14 mouse cellular contexts compared by ENCODE assay signal in genomic region chr1:192650586-192650985, GRCm38 (mm10).
"Had no signal": no experiment of that assay in that cellular context is flagged by ENCODE, and none has a peak within 500 bp of the region (broad histone marks: within the 10 kb centered on the region; RNA-seq: fewer than 3 reads in every experiment).

No protein-coding gene starts in this region.

- DNase-seq: kidney, adult 18-20 months; kidney, postnatal 14 days; lung, embryonic 14.5 days; lung, postnatal 14 days; retina, postnatal 1 day; right cerebral cortex, postnatal 4 days; spleen, adult 18-20 months; thymus, postnatal 4 days had no signal

- H3K27ac ChIP-seq: intestine, embryonic 15.5 days; kidney, embryonic 15.5 days; limb, embryonic 10.5 days; midbrain, embryonic 12.5 days; neural tube, embryonic 13.5 days had no signal

- H3K27me3 ChIP-seq: intestine, embryonic 15.5 days; kidney, embryonic 15.5 days; midbrain, embryonic 12.5 days; neural tube, embryonic 13.5 days had no signal

- ATAC-seq: intestine, embryonic 15.5 days; midbrain, embryonic 16.5 days had no signal

- H3K9ac ChIP-seq: intestine, embryonic 15.5 days; kidney, embryonic 15.5 days; lung, embryonic 14.5 days; midbrain, embryonic 12.5 days; neural tube, embryonic 13.5 days had no signal

- H3K4me1 ChIP-seq: intestine, embryonic 15.5 days; kidney, embryonic 15.5 days; neural tube, embryonic 13.5 days had no signal

- H3K36me3 ChIP-seq: intestine, embryonic 15.5 days; kidney, embryonic 15.5 days; limb, embryonic 10.5 days; midbrain, embryonic 12.5 days; neural tube, embryonic 13.5 days had no signal

- H3K9me3 ChIP-seq: intestine, embryonic 15.5 days; kidney, embryonic 15.5 days; limb, embryonic 10.5 days; midbrain, embryonic 12.5 days; neural tube, embryonic 13.5 days had no signal

- H3K4me3 ChIP-seq: intestine, embryonic 15.5 days; kidney, embryonic 15.5 days; limb, embryonic 10.5 days; midbrain, embryonic 12.5 days; neural tube, embryonic 13.5 days had no signal

- H3K4me2 ChIP-seq: intestine, embryonic 15.5 days; kidney, embryonic 15.5 days; lung, embryonic 14.5 days; midbrain, embryonic 12.5 days; neural tube, embryonic 13.5 days had no signal
